Mouse (Mus musculus) central nervous system, embryonic 11.5 days (tissue): ENCODE measurements around the gene Vmn2r28. TPM values are rescaled to one million over a fixed set of nuclear protein-coding genes. Genes with fewer than 3 reads are reported as not detected.

ENCODE experiments used
- polyA plus RNA-seq: library from polyadenylated mRNA; depleted of rRNA; stranded (reverse); fragments of >200 nt; gene quantifications from 2 replicates; pipeline ENCODE4 v1.2.3, GENCODE M21; 2012; rRNA removed

The Vmn2r28 gene
- polyA plus RNA-seq: not detected in 2 replicates

DNA sequence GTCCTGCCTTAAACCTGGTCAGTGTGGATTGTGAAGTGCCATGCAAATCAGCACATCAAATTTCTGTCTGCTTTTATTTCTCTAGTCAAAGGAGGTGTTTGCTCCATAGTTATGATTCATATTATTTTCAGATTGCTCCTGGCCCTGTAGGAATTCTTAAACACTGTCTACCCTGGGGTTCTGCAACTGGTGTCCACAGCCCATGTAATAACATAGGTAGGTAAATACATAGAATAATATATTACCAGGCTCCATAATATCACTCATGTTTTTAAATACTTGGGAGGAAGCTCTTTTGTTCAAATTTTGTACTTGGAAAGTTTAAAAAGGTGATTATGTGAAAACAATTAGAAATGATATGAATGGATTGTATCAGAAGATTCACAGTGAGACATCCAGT lies at the start of gene Vmn2r28:
Gene Vmn2r28 (minus strand): TSS at position 101 of the 400 bp plus-strand sequence.

DNA sequence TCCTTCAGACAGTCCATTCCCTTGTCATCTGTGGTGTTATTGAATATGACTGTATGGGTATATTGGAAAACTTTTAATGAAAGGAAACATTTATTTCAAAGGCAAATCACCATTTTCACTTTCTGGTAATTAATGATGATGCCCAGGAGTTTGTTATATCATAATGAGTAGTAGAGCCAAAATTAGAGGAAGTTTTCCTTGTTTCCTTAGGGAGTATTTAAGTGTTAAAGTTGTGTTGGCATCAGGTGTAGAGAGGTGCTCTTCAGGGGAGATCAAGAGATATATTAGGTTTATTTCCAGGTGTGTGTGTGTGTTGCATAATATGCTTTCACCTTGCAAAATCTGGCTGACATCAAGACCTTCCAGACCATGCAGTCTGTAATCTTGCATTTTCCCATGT lies 37.1 kb downstream of the Vmn2r28 start, which contains the start of gene Vmn1r59:
Gene Vmn1r59 (minus strand): TSS at position 101 of the 400 bp plus-strand sequence.

Other genes with a start within 250 kb of the Vmn2r28 start
- not detected in 2 replicates for gene Gm5065, start 143.4 kb downstream of the Vmn2r28 start, polyA plus RNA-seq
- not detected in 2 replicates for gene Nlrp2, start 142.9 kb downstream of the Vmn2r28 start, polyA plus RNA-seq
- gene Vmn1r58, start 80.6 kb downstream of the Vmn2r28 start, polyA plus RNA-seq: not detected in 2 replicates
- not detected in 2 replicates for gene Vmn1r59, start 37.2 kb downstream of the Vmn2r28 start, polyA plus RNA-seq
- gene Vmn1r60, start 53.4 kb upstream of the Vmn2r28 start, polyA plus RNA-seq: not detected in 2 replicates
- not detected in 2 replicates for gene Vmn1r61, start 119.3 kb upstream of the Vmn2r28 start, polyA plus RNA-seq
- gene Vmn1r62, start 179.7 kb upstream of the Vmn2r28 start, polyA plus RNA-seq: not detected in 2 replicates